Mouse (Mus musculus) embryonic facial prominence, embryonic 14.5 days (tissue): ENCODE measurements at regions not wholly inside any gene's neighbourhood (a gene's known extent, or its start where the extent isn't known, plus 50 kb on each side); places are given as distances from the start of the nearest gene placed in this dataset.

Experiments used
- ATAC-seq: fragments of 200-750 bp; cut with Nextera tagmentation; 2 replicates; pipeline ENCODE4 v1.8.0; 2017; ENCODE audit warnings: low read depth, moderate number of reproducible peaks, moderate TSS enrichment
- DNase-seq: peaks from one replicate; pipeline ENCODE4 v3.0.0-alpha.2; 2015; ENCODE audit warnings: low spot score
- H3K27ac ChIP-seq: fragments of 300-500 bp; sonication (generic); replicated peaks from 2 replicates; pipeline ENCODE4 v1.5.1; 2014; ENCODE audit warnings: low read depth, mild to moderate bottlenecking, low read length, moderate library complexity
- H3K27me3 ChIP-seq: fragments of 300-500 bp; sonication (generic); replicated peaks from 2 replicates; pipeline ENCODE4 v1.6.1; 2014; ENCODE audit warnings: low read length; ENCODE audit not compliant: control insufficient read depth, insufficient read depth
- H3K36me3 ChIP-seq: fragments of 300-500 bp; sonication (generic); 2 replicates; pipeline ENCODE4 v1.6.1; 2014; ENCODE audit warnings: low read length, mixed read lengths; ENCODE audit not compliant: control insufficient read depth, insufficient read depth
- H3K4me1 ChIP-seq: fragments of 300-500 bp; sonication (generic); 2 replicates; pipeline ENCODE4 v1.6.1; 2014; ENCODE audit warnings: antibody characterized with exemption, low read length; ENCODE audit not compliant: control insufficient read depth, insufficient read depth
- H3K4me2 ChIP-seq: fragments of 300-500 bp; sonication (generic); 2 replicates; pipeline ENCODE4 v1.6.1; 2014; ENCODE audit warnings: low read depth, mild to moderate bottlenecking, low read length, moderate library complexity, mixed read lengths
- H3K4me3 ChIP-seq: fragments of 300-500 bp; sonication (generic); 2 replicates; pipeline ENCODE4 v1.5.1; 2014; ENCODE audit warnings: low read depth, mild to moderate bottlenecking, low read length
- H3K9ac ChIP-seq: fragments of 300-500 bp; sonication (generic); 2 replicates; pipeline ENCODE4 v1.6.1; 2014; ENCODE audit warnings: low read depth, mild to moderate bottlenecking, low read length, moderate library complexity, mixed read lengths
- H3K9me3 ChIP-seq: fragments of 300-500 bp; sonication (generic); 2 replicates; pipeline ENCODE4 v1.6.1; 2016; ENCODE audit warnings: low read length; ENCODE audit not compliant: control insufficient read depth
- WGBS: fragments of 180-500 bp; shearing (Covaris S2); extraction: QIAGEN DNeasy Blood & Tissue Kit; methylation state at CpG from one replicate; pipeline ENCODE4 v1.1.7; 2014; 5-methylcytosine and 5-hydroxymethylcytosine counted together

GRCm38 (mm10) chr13:29136231-29136630 lies 182.7 kb upstream of the Sox4 start:
- Histone ChIP-seq H3K9me3 (peaks cover 5% of the 10 kb centered on the region; the same call in 1 of the 2 replicates), H3K27me3 (no peaks in the 10 kb centered on the region), H3K27ac (no peak overlapping the region), H3K36me3 (no peaks in the 10 kb centered on the region), H3K4me1 (no peaks in the 10 kb centered on the region), H3K4me3 (no peak overlapping the region), H3K9ac (no peak overlapping the region), H3K4me2 (no peak overlapping the region)
- WGBS, result 71% methylated on average over 2 of the region's 2 CpGs
- ATAC-seq (no peak), DNase-seq (no peak)

- Histone ChIP-seq H3K27ac (no peak overlapping the region), H3K36me3 (no peaks in the 10 kb centered on the region), H3K4me2 (no peak overlapping the region), H3K4me1 (no peaks in the 10 kb centered on the region), H3K27me3 (no peaks in the 10 kb centered on the region), H3K4me3 (no peak overlapping the region), H3K9ac (no peak overlapping the region), H3K9me3 (no peaks in the 10 kb centered on the region)
- DNase-seq (no peak), ATAC-seq (no peak)
Observed at GRCm38 (mm10) chr13:29127499-29127898, 174.0 kb upstream of the Sox4 start.

DNA sequence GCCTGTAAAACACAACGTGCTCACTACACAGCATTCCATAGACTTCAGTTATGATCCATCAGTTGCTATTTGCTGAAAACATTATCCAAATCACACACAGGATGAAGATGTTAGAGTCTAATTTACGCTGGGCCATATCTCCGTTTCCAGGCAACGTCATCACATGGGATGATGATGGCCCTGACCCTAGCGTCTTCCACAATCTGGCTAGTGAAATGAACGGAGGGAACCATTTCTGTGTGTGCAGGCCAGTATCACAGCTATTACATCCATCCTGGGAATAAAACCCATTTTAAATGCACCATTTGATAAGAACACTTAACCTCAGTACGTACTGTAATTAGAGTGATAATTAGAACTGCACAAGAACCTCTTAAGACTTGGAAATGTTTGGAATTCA lies 170.0 kb upstream of the Sox4 start:
- Histone ChIP-seq H3K4me2 (no peak overlapping the region), H3K9ac (no peak overlapping the region), H3K36me3 (no peaks in the 10 kb centered on the region), H3K27ac (no peak overlapping the region), H3K4me1 (no peaks in the 10 kb centered on the region), H3K27me3 (no peaks in the 10 kb centered on the region), H3K4me3 (no peak overlapping the region), H3K9me3 (no peaks in the 10 kb centered on the region)
- ATAC-seq (no peak), DNase-seq (no peak)
- 85% methylated on average over 7 of the region's 7 CpGs for WGBS

DNA sequence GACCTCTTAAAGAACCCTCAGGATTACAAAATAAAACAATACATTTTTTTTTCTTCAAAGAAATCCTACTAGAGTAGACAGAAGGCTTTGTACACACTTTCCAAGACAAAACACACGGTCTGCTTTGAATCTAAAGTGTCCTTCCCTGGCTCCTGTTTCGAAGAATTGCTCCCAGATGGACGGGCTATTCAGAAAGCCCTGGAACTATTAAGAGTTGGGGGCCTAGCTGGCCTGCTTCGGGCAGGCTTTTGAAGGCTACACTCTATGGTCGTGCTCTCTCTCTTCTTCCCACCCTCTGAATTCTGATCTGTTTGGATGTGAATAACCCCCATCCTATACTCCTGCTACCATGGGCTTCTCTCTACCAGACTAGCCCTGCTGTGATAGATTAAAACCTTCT lies 167.6 kb upstream of the Sox4 start:
- Histone ChIP-seq H3K27ac (no peak overlapping the region), H3K4me1 (no peaks in the 10 kb centered on the region), H3K27me3 (no peaks in the 10 kb centered on the region), H3K4me2 (no peak overlapping the region), H3K9me3 (no peaks in the 10 kb centered on the region), H3K9ac (no peak overlapping the region), H3K36me3 (no peaks in the 10 kb centered on the region), H3K4me3 (no peak overlapping the region)
- WGBS, result 52% methylated on average over 5 of the region's 5 CpGs
- DNase-seq (no peak), ATAC-seq (no peak)

GRCm38 (mm10) chr13:29119357-29119756 lies 165.8 kb upstream of the Sox4 start:
- H3K4me1 ChIP-seq, result no peaks in the 10 kb centered on the region
- no peak for DNase-seq
- no peak overlapping the region for H3K4me2 ChIP-seq
- no peaks in the 10 kb centered on the region for H3K36me3 ChIP-seq
- WGBS, result 94% methylated on average over 1 of the region's 1 CpGs
- no peak overlapping the region for H3K9ac ChIP-seq
- H3K4me3 ChIP-seq, result no peak overlapping the region
- H3K27ac ChIP-seq, result no peak overlapping the region
- ATAC-seq, result no peak
- H3K9me3 ChIP-seq, result no peaks in the 10 kb centered on the region
- H3K27me3 ChIP-seq, result no peaks in the 10 kb centered on the region

- Histone ChIP-seq H3K4me1 (peaks cover 6% of the 10 kb centered on the region), H3K27ac (no peak overlapping the region), H3K9ac (no peak overlapping the region), H3K4me3 (no peak overlapping the region), H3K4me2 (no peak overlapping the region), H3K9me3 (no peaks in the 10 kb centered on the region), H3K36me3 (no peaks in the 10 kb centered on the region), H3K27me3 (no peaks in the 10 kb centered on the region)
- DNase-seq, result no peak
- no peak for ATAC-seq
- 93% methylated on average over 3 of the region's 3 CpGs for WGBS
Observed at GRCm38 (mm10) chr13:29114998-29115495, 161.5 kb upstream of the Sox4 start.

GRCm38 (mm10) chr13:29110127-29110526 lies 156.6 kb upstream of the Sox4 start:
- H3K27me3 ChIP-seq, result no peaks in the 10 kb centered on the region
- WGBS, result 41% methylated on average over 5 of the region's 5 CpGs
- H3K9ac ChIP-seq, result no peak overlapping the region
- no peaks in the 10 kb centered on the region for H3K36me3 ChIP-seq
- H3K4me2 ChIP-seq, result no peak overlapping the region
- no peaks in the 10 kb centered on the region for H3K9me3 ChIP-seq
- peak; percentile 84 for ATAC-seq
- DNase-seq, result peak; percentile 73
- peaks cover 7% of the 10 kb centered on the region for H3K4me1 ChIP-seq
- H3K27ac ChIP-seq, result no peak overlapping the region; the same call in 1 of the 2 replicates
- H3K4me3 ChIP-seq, result no peak overlapping the region

GRCm38 (mm10) chr13:29109064-29109856 lies 155.7 kb upstream of the Sox4 start:
- no peaks in the 10 kb centered on the region for H3K9me3 ChIP-seq
- peaks cover 7% of the 10 kb centered on the region for H3K4me1 ChIP-seq
- 72% methylated on average over 18 of the region's 18 CpGs for WGBS
- ATAC-seq (peak; percentile 70), DNase-seq (peak; percentile 72)
- no peak overlapping the region for H3K4me2 ChIP-seq
- no peaks in the 10 kb centered on the region for H3K27me3 ChIP-seq
- no peak overlapping the region for H3K4me3 ChIP-seq
- H3K27ac ChIP-seq, result no peak overlapping the region; the same call in 1 of the 2 replicates
- no peaks in the 10 kb centered on the region for H3K36me3 ChIP-seq
- H3K9ac ChIP-seq, result no peak overlapping the region

GRCm38 (mm10) chr13:29108214-29108613 lies 154.7 kb upstream of the Sox4 start:
- Histone ChIP-seq H3K9me3 (no peaks in the 10 kb centered on the region), H3K4me1 (peaks cover 7% of the 10 kb centered on the region), H3K4me3 (no peak overlapping the region), H3K27me3 (no peaks in the 10 kb centered on the region), H3K27ac (no peak overlapping the region), H3K4me2 (no peak overlapping the region), H3K36me3 (no peaks in the 10 kb centered on the region), H3K9ac (no peak overlapping the region)
- DNase-seq, result peak; percentile 26
- WGBS, result 86% methylated on average over 6 of the region's 6 CpGs
- ATAC-seq, result no peak
